Mouse (Mus musculus) lung, embryonic 16.5 days (tissue): ENCODE measurements at regions not wholly inside any gene's neighbourhood (a gene's known extent, or its start where the extent isn't known, plus 50 kb on each side); places are given as distances from the start of the nearest gene placed in this dataset.

ENCODE experiments used
- ATAC-seq: fragments of 200-750 bp; cut with Nextera tagmentation; 2 replicates; pipeline ENCODE4 v1.8.0; 2017; ENCODE audit warnings: low read depth, mild to moderate bottlenecking, moderate library complexity
- H3K27ac ChIP-seq: fragments of 300-500 bp; sonication (generic); 2 replicates; pipeline ENCODE4 v1.5.1; 2014; ENCODE audit warnings: mild to moderate bottlenecking, control low read depth, low read length
- H3K27me3 ChIP-seq: fragments of 300-500 bp; sonication (generic); 2 replicates; pipeline ENCODE4 v1.6.1; 2014; ENCODE audit warnings: low read depth, low read length, mixed read lengths; ENCODE audit not compliant: control insufficient read depth, insufficient read depth
- H3K36me3 ChIP-seq: fragments of 300-500 bp; sonication (generic); 2 replicates; pipeline ENCODE4 v1.6.1; 2014; ENCODE audit warnings: low read length; ENCODE audit not compliant: control insufficient read depth, insufficient read depth
- H3K4me1 ChIP-seq: fragments of 300-500 bp; sonication (generic); replicated peaks from 2 replicates; pipeline ENCODE4 v1.6.1; 2014; ENCODE audit warnings: low read length, mixed read lengths; ENCODE audit not compliant: control insufficient read depth, insufficient read depth
- H3K4me2 ChIP-seq: fragments of 300-500 bp; sonication (generic); 2 replicates; pipeline ENCODE4 v1.6.1; 2014; ENCODE audit warnings: low read depth, low read length, control low read depth
- H3K4me3 ChIP-seq: fragments of 300-500 bp; sonication (generic); 2 replicates; pipeline ENCODE4 v1.5.1; 2014; ENCODE audit warnings: mild to moderate bottlenecking, low read length, control low read depth
- H3K9ac ChIP-seq: fragments of 300-500 bp; sonication (generic); 2 replicates; pipeline ENCODE4 v1.6.1; 2014; ENCODE audit warnings: low read length, control low read depth
- H3K9me3 ChIP-seq: fragments of 300-500 bp; sonication (generic); 2 replicates; pipeline ENCODE4 v1.6.1; 2016; ENCODE audit warnings: low read length; ENCODE audit not compliant: control insufficient read depth
- WGBS: fragments of 180-500 bp; shearing (Covaris S2); extraction: QIAGEN DNeasy Blood & Tissue Kit; methylation state at CpG from one replicate; pipeline ENCODE4 v1.1.7; 2014; 5-methylcytosine and 5-hydroxymethylcytosine counted together

GRCm38 (mm10) chr8:114076701-114077100, 56.7 kb upstream of the Nudt7 start:
- no peak for ATAC-seq
- no peak overlapping the region for H3K27ac ChIP-seq
- no peaks in the 10 kb centered on the region for H3K27me3 ChIP-seq
- H3K4me2 ChIP-seq = no peak overlapping the region
- no peaks in the 10 kb centered on the region for H3K9me3 ChIP-seq
- no peaks in the 10 kb centered on the region for H3K4me1 ChIP-seq
- H3K36me3 ChIP-seq = no peaks in the 10 kb centered on the region
- H3K4me3 ChIP-seq = no peak overlapping the region
- 83% methylated on average over 5 of the region's 5 CpGs for WGBS
- H3K9ac ChIP-seq = no peak overlapping the region

- 17% methylated on average over 10 of the region's 10 CpGs for whole genome bisulfite sequencing
- Histone ChIP-seq H3K36me3 (no peaks in the 10 kb centered on the region), H3K4me3 (no peak overlapping the region), H3K4me2 (no peak overlapping the region), H3K9ac (no peak overlapping the region), H3K27ac (no peak overlapping the region), H3K27me3 (no peaks in the 10 kb centered on the region), H3K9me3 (no peaks in the 10 kb centered on the region), H3K4me1 (no peaks in the 10 kb centered on the region)
- no peak for ATAC-seq
Observed at GRCm38 (mm10) chr8:114081049-114081756, 52.2 kb upstream of the Nudt7 start.

- no peaks in the 10 kb centered on the region for H3K4me1 ChIP-seq
- no peak overlapping the region for H3K4me3 ChIP-seq
- ATAC-seq = no peak
- no peak overlapping the region for H3K4me2 ChIP-seq
- H3K27me3 ChIP-seq = no peaks in the 10 kb centered on the region
- no peak overlapping the region for H3K9ac ChIP-seq
- no peaks in the 10 kb centered on the region for H3K36me3 ChIP-seq
- H3K27ac ChIP-seq = no peak overlapping the region
- 71% methylated on average over 3 of the region's 3 CpGs for WGBS
- no peaks in the 10 kb centered on the region for H3K9me3 ChIP-seq
Observed at GRCm38 (mm10) chr8:114081757-114082059, 51.6 kb upstream of the Nudt7 start.
